Mouse (Mus musculus) embryo, embryonic 11.5 days (tissue): ENCODE measurements around the gene Hoxd9.

Experiments
- DNase-seq: peaks from one replicate; pipeline ENCODE4 v3.0.0-alpha.2; 2012; ENCODE audit warnings: low read depth, low spot score

Hoxd9 gene

DNA sequence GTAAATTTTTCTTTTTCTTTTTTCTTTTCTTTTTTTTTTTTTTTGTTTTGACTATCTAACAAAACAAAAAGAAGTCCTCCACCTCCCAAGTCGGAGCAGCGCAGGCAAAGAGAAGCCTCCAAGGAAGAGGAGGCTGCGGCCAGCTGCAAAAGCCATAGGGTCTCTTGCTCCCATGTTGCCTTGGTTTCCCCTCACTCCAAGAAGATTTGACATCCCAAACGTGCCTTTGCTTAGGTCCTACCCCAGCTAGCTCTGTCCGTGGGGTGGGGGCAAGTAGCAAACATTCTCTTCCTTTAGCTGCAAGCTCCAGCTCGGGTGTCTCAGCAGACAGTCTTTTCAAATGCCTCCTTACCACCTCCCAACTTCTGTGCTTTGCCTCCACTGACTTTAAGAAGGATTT is 36.2 kb downstream of the Hoxd9 start:
- DNase-seq = no peak

DNA sequence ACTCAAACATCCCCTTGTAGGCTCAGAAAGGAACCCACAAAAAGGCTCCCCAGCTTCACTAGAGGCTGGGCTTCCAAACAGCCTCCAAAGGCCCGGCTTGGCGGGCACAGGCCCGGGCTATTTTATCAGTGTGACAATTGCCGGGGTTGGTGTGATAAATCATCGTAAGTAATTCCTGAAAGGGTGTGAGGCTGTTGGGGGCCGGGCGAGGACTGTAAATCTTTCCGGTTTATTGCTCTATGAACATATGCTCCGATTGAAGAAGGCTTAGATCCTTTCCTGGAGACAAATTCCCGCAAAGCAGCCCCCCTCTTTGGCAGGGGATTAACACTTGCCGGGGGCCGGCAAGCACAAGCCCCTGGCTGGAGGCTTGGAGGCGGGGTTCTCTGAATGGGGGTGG is 36.9 kb downstream of the Hoxd9 start:
- no peak for DNase-seq

DNA sequence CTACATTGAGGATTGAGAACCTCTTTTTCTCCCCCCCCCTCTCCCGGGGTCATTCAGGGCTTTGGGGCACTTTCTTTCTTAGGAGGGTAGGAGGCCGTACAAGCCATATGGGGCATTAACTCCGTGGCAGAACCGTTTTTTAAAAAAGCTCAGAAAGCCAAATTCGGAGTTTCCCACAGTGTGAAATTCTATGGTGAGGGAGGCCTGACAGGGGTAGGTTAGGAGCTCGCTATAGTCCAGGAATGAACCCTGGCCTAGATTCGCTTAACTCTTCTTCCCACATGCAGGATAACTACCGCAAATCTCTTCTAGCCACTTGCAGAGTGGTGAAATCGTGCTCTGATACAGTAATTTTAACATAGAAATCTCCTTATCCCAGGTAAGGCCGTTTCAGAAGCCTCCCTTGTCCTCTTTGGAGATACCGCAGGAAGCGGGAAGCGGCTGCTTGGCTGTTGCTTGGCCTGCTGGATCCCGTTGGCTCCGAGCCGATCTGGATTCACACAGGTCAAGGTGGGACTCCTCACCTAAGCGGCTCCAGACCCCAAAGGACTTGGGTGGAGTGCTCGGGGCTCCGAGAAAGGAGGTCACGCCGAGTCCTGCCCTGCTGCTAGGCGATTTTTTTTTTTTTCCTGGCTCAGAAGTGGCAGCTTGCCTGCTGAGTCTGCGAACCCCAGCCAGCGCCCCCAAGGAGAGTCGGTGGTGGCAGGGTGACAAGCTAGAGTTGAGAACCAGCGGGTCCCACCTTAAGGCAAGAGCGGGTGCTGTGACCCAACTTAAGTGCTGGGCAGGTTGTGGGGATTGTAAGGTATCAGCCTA is 37.7 kb downstream of the Hoxd9 start:
- DNase-seq = no peak

DNA sequence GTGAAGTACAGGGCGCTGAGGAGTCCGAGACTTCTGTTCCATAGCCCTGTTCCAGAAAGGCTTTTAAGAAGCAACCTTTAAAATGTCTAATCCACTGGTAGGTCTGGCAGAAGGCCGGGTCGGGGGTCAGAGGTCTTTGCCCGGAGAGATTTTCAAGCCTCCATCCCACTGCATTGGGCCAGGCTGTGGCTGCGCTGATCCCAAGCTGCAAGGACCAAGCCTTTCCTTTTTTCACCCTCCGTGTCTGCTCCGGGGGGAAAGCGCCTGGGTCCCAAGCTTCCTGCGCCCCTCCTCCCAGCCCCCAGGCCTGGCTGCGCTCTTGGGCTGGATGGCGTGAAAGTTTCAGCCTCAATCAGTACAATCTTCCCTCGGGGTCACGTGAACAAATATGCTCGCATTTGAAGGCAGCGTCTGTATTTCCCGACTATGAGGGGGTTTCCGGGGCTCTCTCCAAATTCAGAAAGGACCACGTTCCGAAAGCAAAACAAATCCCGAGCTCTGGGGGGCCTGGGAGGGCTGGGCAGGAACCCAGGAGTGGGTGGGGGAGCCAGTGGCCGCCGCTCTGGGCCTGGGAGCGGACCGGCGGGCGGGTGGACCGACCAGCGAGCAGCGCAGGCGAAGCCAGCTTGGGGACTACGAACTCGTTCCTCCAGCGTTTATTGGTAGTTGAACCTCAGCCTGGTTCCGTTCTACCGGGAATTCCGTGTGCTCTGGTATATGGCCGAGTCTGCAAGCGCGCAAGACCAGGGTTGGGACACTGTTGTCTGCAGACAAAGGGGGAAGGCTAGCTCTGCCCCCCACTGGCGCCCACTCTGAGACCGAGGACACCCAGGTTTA is 38.5 kb downstream of the Hoxd9 start:
- DNase-seq = no peak

DNA sequence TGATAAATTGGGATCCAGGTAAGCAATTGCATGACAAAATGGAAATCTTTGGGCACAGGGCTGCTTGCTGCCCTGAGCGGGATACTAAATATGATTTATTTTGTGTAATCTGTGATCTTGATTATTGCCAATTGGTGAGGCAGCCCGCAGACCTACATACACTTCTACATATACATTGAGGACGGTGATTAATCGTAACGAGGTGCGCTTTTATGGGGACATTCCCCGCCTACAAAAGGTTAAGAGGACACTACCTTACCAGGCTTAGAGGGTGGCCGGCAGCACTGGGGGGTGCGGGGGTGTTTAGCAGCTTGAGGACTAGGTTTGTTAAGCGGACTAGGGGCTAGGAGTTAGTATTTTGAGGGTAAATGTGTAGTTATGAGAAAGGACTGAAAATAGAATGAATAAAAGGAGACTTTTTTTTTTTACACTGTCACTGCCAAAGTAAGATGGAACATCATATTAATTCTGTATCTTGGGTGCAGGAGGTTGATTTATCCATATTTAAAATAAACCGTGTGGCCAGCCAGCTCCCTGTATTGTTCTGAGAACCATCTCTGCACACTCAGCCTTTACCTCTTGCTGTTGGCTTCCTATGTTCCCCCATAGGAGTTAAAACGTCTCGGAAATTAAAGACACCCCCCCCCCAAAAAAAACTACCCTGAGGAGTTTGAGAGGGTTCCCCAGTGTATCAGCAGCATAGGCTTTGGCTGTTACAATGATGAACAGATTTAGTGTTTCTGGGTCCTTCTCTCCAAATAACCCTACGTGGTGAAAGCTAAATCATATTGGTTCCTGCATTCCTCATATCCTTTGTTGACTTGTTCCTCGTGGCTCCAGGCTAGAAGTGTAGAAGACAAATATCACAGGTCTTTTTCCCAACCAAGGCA is 39.4 kb downstream of the Hoxd9 start:
- no peak for DNase-seq

DNA sequence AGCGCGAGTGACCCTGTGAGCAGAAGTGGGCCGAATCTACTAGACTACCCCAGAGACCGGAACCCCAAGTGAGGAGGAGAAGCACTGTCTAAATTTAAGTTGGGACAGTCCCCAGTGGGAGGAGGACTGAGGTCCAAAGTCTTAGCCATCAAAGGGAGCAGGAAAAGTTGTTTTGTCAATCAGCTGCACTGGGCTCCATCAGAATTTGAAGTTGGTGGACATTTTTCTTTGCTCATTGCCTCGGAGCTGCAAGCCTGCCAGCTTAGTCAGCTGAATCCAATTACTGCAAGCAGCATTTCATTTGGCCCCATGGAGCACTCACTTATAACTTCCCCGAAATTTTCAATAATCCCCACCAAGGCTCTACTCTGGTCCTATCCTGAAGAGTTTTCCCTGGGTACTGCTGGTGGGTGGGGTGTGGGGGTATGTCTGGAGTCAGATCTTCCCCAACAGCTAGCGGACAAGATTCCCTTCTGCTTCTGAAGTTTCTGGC is 40.1 kb downstream of the Hoxd9 start:
- DNase-seq = no peak

DNA sequence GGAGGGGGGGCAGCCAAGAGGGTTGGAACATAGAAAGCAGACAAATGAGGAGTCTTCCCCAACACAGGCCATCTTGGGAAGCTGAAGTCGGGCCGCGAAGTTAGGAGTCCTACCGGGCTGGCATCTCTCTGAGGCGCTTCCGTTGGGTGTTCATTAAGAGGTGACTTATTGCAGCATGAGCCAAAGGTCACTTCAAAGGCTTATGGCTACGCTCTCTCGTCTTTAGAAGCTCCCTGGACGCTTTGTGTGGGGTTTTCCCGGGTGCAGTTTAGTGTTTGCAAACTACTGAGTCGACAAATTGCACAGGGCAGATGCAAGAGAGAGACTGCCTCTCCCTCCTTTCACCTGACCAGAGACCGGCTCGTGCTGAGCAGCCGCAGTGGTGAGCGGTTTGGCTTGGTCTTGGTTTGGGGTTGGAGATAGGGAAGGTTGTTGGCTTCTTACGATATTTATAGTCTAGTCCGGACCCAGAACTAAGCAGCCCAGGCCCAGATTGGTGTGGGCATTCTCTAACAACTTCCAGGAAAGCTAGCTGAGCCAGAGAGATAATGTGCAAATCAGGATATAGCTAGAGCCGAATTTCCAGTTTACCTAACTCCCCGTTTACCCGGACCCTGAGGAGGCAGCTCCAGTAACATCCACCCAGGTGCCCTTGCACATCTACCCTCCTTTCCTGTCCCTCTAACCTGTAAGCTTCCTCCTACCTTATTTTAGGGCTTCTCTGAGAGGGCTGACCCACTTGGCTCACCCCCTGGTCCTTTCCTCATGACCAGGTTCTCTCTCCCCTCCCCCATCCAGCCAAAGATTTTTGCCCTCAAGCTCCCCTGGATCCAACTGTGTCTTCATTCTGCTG is 41.3 kb downstream of the Hoxd9 start:
- no peak for DNase-seq

DNA sequence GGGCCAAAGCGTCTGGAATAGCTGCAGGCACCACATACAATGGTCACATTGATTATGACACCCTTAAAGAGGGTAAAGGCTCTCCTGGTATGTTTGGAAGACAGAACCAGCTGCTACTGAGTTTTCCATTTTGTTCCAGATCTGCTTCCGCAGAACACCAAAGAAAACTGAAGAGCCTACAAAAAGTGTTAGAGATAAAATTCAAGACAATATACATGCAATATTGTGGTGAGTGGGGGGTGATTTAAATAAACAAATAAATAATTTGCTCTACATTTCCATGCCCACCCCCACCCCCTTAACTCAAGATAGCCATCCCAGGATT is 41.9 kb downstream of the Hoxd9 start:
- DNase-seq = no peak

DNA sequence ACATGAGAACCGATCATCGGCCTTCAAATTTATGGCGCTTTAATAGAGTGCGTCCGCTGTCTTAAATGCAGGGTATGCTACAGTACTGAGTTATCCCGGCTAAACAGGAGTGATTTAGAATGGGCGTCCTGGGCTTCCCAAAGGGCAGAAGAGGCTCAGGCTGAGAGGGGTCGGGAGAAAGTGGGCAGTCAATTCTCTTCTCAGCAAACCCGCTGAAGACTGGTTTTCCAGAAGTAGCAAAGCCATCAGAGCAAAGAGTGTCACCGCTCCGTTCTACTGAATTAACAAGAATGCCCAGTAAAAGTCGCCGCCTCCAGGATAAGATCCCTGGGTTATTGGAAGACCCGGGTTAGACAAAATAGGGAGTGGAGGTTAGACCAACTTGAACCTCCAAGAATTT is 42.3 kb downstream of the Hoxd9 start:
- DNase-seq = no peak

DNA sequence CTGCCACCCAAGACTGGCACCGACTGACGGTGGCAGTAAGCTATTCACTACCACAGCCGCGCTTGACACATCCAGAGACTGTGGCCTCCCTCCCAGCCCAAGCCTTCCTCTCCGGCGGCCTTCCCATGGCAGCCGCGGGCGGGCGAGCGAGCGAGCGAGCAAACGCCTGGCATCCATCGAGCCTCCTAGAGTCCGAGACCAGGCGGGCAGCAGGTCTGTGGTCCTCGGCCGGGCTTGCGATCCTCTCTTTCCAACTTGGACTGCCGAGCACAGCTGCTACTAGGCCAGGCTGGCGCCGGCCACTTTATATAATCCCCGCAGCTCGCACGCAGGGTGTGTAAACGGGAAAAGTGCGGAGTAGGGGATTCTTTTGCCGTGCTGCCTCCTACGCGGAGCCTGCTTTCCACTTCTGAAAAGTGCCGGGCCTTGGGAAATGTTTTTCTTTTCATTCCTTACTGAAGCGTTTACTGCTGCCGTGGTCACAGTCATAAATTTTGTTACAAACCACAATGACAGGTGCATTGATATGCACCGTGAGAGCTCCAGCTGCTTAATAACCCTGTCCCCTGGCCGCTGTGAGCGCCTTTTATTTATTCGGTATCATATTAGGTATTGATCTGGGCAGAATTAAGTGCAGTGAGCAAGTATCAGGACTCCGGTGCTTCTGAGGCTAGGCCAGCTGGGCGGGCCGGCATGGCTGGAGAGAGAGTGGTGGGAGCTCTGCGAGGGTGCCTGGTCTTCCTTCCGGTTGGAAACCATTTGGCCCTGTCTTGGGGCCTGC is 43.0 kb downstream of the Hoxd9 start:
- no peak for DNase-seq

DNA sequence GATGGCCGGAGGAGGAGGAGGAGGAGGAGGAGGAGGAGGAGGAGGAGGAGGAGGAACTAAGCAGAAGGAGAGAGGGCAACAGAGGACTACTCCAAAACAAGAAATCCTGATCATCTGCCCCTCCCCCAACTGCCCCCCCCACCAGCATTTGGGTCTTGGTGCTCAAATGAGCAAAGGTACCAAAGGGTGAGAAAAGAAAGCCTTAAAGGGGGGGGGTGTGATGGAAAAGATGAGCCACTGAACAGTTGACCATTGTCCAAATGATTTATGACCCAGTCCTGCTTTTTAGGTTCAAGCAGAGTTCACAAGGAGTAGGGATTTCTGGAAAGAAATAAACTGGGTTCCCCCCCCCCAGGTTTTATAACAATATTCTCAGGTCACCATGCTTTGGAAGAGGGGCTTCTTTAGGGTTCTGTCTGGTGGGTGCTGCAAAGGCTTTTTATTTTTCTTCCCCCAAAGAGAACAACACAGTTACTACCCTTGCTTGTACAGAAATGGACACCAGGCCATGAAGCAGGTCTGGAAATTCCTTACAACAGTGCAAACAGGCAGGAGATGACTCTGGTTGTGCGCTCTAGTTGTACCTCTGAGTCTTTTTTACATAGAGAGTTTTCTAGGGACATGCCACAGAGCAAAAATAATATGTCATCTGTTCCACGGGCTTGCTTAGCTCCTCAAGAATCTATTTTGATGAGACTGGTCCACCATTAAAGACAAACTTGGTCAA is 43.9 kb downstream of the Hoxd9 start:
- DNase-seq = no peak

DNA sequence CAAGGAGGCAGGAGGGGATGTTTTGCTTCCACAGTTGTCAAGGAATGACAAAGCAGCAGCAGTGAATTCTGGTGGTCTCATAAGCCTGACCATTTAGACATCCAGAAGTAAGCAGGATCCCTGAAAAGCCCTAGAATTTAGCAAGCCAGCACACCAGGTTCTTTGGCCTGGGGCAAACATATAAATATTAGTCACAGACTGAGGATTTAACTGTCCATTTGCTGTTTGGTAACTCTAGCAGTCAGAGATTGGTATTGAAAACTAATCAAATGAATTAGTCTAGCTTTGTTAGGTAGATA is 44.4 kb downstream of the Hoxd9 start:
- DNase-seq = no peak

DNA sequence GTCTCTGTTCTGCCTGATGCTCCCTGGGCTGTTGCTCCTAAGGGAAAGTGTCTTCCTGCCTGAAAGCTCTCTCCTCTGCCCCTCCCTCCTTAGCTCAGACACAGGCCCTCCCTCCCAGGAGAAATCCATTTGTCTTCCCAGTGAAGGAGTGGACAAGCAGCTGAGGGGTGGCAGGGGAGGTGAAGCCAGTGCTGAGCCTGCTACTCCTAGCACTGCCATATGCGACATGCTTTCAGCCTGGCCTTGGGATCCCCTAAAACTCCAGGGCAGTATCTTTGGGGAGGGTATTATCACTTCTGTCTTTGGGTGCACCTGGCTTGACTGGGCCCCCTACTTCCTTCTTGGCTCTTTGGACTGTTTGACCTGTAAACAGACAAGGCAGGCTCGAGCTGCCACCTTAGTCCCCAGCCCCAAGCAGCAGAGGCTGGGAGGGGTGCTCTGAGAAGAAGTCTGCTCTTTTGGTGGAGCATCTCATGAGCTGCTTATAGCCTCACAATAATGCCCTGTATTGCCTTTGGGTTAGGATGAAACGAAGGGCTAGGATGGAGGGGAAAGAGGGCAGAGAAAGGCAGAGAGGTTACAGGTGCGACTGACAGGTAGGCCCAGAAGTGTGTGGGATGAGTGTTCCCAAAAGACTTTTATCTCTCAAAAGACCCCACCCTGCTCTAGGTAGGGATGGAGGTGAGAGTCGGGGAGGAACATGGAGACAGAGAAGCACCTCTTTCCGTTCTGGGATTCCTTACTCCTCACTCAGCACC is 48.2 kb downstream of the Hoxd9 start:
- no peak for DNase-seq

DNA sequence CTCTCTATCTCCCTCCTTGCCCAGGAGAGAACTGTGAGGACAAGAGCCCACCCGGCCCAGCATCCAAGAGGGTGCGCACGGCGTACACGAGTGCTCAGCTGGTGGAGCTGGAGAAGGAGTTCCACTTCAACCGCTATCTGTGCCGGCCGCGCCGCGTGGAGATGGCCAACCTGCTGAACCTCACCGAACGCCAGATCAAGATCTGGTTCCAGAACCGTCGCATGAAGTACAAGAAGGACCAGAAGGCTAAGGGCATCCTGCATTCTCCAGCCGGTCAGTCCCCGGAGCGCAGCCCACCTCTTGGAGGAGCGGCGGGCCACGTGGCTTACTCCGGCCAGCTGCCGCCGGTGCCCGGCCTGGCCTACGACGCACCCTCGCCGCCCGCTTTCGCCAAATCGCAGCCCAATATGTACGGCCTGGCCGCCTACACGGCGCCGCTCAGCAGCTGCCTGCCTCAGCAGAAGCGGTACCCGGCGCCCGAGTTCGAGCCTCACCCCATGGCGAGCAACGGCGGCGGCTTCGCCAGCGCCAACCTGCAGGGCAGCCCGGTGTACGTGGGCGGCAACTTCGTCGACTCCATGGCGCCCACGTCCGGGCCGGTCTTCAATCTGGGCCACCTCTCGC is 48.9 kb downstream of the Hoxd9 start:
- no peak for DNase-seq

DNA sequence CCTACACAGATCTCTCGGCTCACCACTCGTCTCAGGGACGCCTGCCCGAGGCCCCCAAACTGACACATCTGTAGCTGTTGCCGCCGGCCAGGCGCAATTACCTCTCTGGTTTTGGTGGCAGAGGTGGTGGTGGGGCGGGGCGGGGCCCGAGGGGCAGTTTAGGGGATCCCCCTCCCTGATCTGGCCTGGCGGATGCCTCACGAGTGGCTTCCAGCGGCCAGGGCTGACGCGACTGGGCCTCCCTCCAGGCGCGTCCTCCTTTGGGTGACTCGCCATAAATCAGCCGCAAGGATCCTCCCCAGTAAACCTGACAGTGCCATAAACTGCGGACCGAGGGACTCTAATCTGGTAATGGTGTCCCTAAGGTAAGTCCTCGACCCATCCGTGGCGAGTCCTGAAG is 49.5 kb downstream of the Hoxd9 start:
- DNase-seq = no peak

DNA sequence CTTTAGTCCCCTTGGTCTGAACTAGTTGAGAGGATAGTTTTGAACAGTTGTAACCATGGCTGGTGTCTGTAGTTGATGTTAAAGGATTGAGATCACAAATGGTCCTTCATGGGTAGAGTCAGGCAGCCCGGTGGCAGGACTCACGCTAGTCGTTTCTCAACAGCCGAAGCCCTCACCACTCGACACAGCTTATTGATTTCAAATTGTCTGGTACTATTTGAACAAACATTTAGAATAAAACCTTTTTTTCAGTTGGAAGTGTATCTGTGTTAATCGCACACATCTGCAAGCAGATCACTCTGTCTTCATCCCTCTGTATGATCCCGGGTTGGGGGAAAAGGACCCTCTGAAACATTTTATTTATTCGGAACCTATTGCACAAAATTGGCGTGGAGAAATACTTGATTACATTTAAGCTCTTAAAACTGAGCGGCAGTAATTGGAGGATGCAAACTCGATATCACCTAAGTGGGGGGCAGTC is 50.2 kb downstream of the Hoxd9 start:
- no peak for DNase-seq

DNA sequence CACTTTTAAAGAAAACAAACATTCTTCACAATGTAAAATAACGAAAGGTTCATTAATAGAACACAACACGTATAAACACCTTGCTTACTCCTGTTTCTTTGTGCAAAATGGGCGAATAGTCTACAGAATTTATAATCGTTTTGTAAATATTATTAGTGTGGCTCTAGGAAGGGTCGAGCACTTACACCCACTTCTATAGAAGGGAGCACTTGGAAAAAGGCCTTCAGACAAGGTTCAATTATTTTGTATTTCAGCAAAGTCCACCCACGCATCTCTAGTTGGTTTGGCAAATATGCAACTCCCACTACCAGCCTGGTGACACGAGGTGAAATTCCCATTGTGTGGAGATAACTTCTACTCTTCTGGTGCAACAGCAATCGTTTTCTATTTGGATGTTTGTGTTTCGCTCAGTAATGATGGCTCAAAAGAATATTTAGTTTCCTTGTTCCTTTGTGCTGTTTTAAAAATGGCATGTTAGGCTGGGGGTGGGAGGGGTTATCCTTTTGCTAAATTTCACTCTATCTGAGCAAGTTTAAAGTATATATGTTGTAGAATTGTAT is 51.0 kb downstream of the Hoxd9 start:
- no peak for DNase-seq
